ENCODE assay signal across 10 mouse cellular contexts in the genomic region with DNA sequence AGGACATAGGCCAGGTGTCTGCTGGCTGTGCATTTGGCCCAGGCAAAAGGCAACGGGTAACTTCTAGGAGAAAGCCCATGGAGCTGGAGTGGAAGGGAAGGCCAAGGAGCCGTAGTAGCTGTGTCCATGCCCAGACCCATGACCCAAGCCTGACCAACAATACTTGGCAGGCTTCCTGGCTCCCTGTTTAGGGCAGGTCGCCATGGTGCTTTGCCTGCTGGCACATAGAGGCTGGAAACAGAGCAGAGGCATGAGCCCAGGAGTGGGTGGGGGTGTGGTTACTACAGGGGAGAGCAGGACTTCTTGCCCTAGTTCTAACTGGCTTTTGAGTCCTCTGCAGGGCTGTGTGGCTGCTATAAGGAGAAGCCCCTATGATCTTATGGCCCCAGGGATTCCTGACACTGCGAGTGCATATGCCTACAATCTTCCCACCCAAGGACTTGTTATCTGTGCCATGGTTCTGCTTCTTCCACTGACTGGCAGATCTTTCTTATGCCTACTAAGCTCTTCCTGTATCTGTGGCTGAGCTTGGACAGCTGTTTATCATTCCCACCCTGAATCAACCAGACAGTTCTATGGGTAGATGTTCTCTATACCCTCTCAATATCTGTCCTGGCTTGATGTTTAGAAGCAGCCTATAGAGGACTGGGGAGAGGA. TPM values are rescaled to one million over a fixed set of nuclear protein-coding genes. Genes with fewer than 3 reads are reported as not detected.
DNase-seq lines count a peak whose midpoint lies in the region; ATAC-seq lines count a peak whose summit lies in the region.
"Had no signal": no experiment of that assay in that cellular context is flagged by ENCODE, and none has a peak within 500 bp of the region (broad histone marks: within the 10 kb centered on the region; RNA-seq: fewer than 3 reads in every experiment).

No protein-coding gene starts in this region.

- no peak overlapping the region for H3K9ac ChIP-seq in liver, embryonic 15.5 days
- H3K9ac ChIP-seq in hindbrain, embryonic 11.5 days (ENCODE audit: low read depth, low read length): no peak overlapping the region
- H3K9ac ChIP-seq: heart, embryonic 13.5 days; lung, embryonic 14.5 days had no signal

- H3K27ac ChIP-seq in liver, embryonic 15.5 days (replicated peaks): no peak overlapping the region
- H3K27ac ChIP-seq in hindbrain, embryonic 11.5 days (ENCODE audit: low read depth, low read length): no peak overlapping the region
- H3K27ac ChIP-seq: heart, embryonic 13.5 days had no signal

- no peaks in the 10 kb centered on the region for H3K9me3 ChIP-seq in liver, embryonic 15.5 days (replicated peaks)
- no peaks in the 10 kb centered on the region for H3K9me3 ChIP-seq in hindbrain, embryonic 11.5 days (ENCODE audit: control insufficient read depth, low read length)
- H3K9me3 ChIP-seq: heart, embryonic 13.5 days had no signal

- H3K4me1 ChIP-seq in liver, embryonic 15.5 days (replicated peaks): no peaks in the 10 kb centered on the region
- no peaks in the 10 kb centered on the region for H3K4me1 ChIP-seq in hindbrain, embryonic 11.5 days (replicated peaks; ENCODE audit: control insufficient read depth, insufficient read depth, low read length)

- no peak overlapping the region for H3K4me2 ChIP-seq in liver, embryonic 15.5 days
- H3K4me2 ChIP-seq in hindbrain, embryonic 11.5 days (replicated peaks; ENCODE audit: low read depth, low read length): no peak overlapping the region
- H3K4me2 ChIP-seq: heart, embryonic 13.5 days; lung, embryonic 14.5 days had no signal

- H3K4me3 ChIP-seq in liver, embryonic 15.5 days (replicated peaks): no peak overlapping the region
- H3K4me3 ChIP-seq in hindbrain, embryonic 11.5 days (ENCODE audit: low read depth, low read length): no peak overlapping the region
- H3K4me3 ChIP-seq: heart, embryonic 13.5 days had no signal

- WGBS in liver, embryonic 15.5 days (ENCODE audit: insufficient replicate concordance): 40% methylated on average over 4 of the region's 4 CpGs
- WGBS in hindbrain, embryonic 11.5 days: 88% methylated on average over 4 of the region's 4 CpGs

- no peaks in the 10 kb centered on the region for H3K36me3 ChIP-seq in liver, embryonic 15.5 days (replicated peaks)
- no peaks in the 10 kb centered on the region for H3K36me3 ChIP-seq in hindbrain, embryonic 11.5 days (ENCODE audit: control insufficient read depth, insufficient read depth, low read length)
- H3K36me3 ChIP-seq: heart, embryonic 13.5 days had no signal

- H3K27me3 ChIP-seq in liver, embryonic 15.5 days: peaks cover 3% of the 10 kb centered on the region; the same call in 1 of the 2 replicates
- H3K27me3 ChIP-seq in hindbrain, embryonic 11.5 days (ENCODE audit: control insufficient read depth, insufficient read depth, low read length): 0 out of 2 replicates have a peak, but pooled peaks cover 4% of the 10 kb centered on the region

- DNase-seq in adrenal gland, adult (ENCODE audit: inconsistent age in 2 of 2, low spot score in 1 of 2): peak; percentile 24 to 75
- no peak for DNase-seq in adrenal gland, postnatal 4 days (ENCODE audit: low spot score in 2 of 2)
- peak; percentile 19 for DNase-seq in adrenal gland, adult 8-10 months
- peak; percentile 42 for DNase-seq in gastrocnemius, postnatal 10 days
- DNase-seq in thymus, postnatal 25 days: no peak
- DNase-seq in hindbrain, embryonic 11.5 days (ENCODE audit: low spot score): no peak
- DNase-seq: lung, embryonic 14.5 days had no signal

- ATAC-seq in liver, embryonic 15.5 days (ENCODE audit: insufficient read depth): peak; percentile 31
- no peak for ATAC-seq in activated CD4-positive, CD25-positive, alpha-beta regulatory T cell, adult 4 months
- no peak for ATAC-seq in hindbrain, embryonic 11.5 days (ENCODE audit: low FRiP score)

RNA-seq across cellular contexts. Expression of gene Nhsl2, which starts 40.8 kb away (rescaled TPM):
- total RNA-seq in adrenal gland, postnatal 4 days (2021): 10 to 100 TPM in 1 of 2 experiments, 1 to 10 TPM in 1; 9.2 to 11.4 TPM
- total RNA-seq in adrenal gland, adult 8-10 months (2022): 10 to 100 TPM in 1 of 4 experiments, 1 to 10 TPM in 3; 4.4 to 11.5 (median 5.7) TPM
- total RNA-seq in gastrocnemius, postnatal 10 days (2021): 1 to 10 TPM; 5.7 to 8.6 TPM
- polyA plus RNA-seq in liver, embryonic 15.5 days (2015; fragmentation: Nextera tagmentation; extraction: Ambion mirVana): 1.6 and 2.5 TPM in 2 replicates
- 1 to 10 TPM; 1.6 to 3.3 TPM for polyA plus RNA-seq in activated CD4-positive, CD25-positive, alpha-beta regulatory T cell, adult 4 months (2017; shearing (Covaris generic))
- 9.7 and 11.8 TPM in 2 replicates for polyA plus RNA-seq in hindbrain, embryonic 11.5 days (2014; fragmentation: Nextera tagmentation; extraction: Ambion mirVana)

Comparison
In these comparisons a context has a peak if more than half of its experiments do, and no peak if none do; other contexts are left out.
1. DNase-seq: peak in adrenal gland, adult (2 of 2), adrenal gland, adult 8-10 months (single experiment) and gastrocnemius, postnatal 10 days (single experiment); none in adrenal gland, postnatal 4 days (0 of 2), thymus, postnatal 25 days (single experiment) and hindbrain, embryonic 11.5 days (single experiment).